Mouse (Mus musculus) midbrain, embryonic 12.5 days (tissue): Measurements from ENCODE around the gene Sart1. TPM values are rescaled to one million over a fixed set of nuclear protein-coding genes. Genes with fewer than 3 reads are reported as not detected.

Experiments
- ATAC-seq: fragments of 200-750 bp; cut with Nextera tagmentation; 2 replicates; pipeline ENCODE4 v1.8.0; 2017; ENCODE audit warnings: low read depth, moderate TSS enrichment, moderate library complexity; ENCODE audit not compliant: low FRiP score
- H3K27ac ChIP-seq: fragments of 300-500 bp; sonication (generic); replicated peaks from 2 replicates; pipeline ENCODE4 v1.5.1; 2016; ENCODE audit warnings: mild to moderate bottlenecking
- H3K27me3 ChIP-seq: fragments of 300-500 bp; sonication (generic); 2 replicates; pipeline ENCODE4 v1.6.1; 2016; ENCODE audit warnings: mild to moderate bottlenecking
- H3K36me3 ChIP-seq: fragments of 300-500 bp; sonication (generic); 2 replicates; pipeline ENCODE4 v1.6.1; 2016
- H3K4me1 ChIP-seq: fragments of 300-500 bp; sonication (generic); 2 replicates; pipeline ENCODE4 v1.6.1; 2016
- H3K4me2 ChIP-seq: fragments of 300-500 bp; sonication (generic); replicated peaks from 2 replicates; pipeline ENCODE4 v1.6.1; 2016; ENCODE audit warnings: mild to moderate bottlenecking, moderate library complexity
- H3K4me3 ChIP-seq: fragments of 300-500 bp; sonication (generic); 2 replicates; pipeline ENCODE4 v1.5.1; 2016; ENCODE audit warnings: mild to moderate bottlenecking
- H3K9ac ChIP-seq: fragments of 300-500 bp; sonication (generic); replicated peaks from 2 replicates; pipeline ENCODE4 v1.6.1; 2016; ENCODE audit warnings: mild to moderate bottlenecking, moderate library complexity
- H3K9me3 ChIP-seq: fragments of 300-500 bp; sonication (generic); 2 replicates; pipeline ENCODE4 v1.6.1; 2016; ENCODE audit warnings: mild to moderate bottlenecking
- WGBS: fragments of 180-500 bp; shearing (Covaris S2); methylation state at CpG from one replicate; pipeline ENCODE4 v1.1.7; 2016; 5-methylcytosine and 5-hydroxymethylcytosine counted together
- polyA plus RNA-seq: library from polyadenylated mRNA; unstranded; fragments of >200 nt; fragmentation: Nextera tagmentation; extraction: Ambion mirVana; gene quantifications from 2 replicates; pipeline ENCODE4 v1.2.1, GENCODE M21; 2016

The Sart1 gene
- polyA plus RNA-seq, 1 experiment from 2014 or later = 115 TPM

- peak; percentile 92 for ATAC-seq
- 1% methylated on average over 55 of the region's 87 CpGs for WGBS
Measured at GRCm38 (mm10) chr19:5424782-5425741, 36.6 kb upstream of the Sart1 start, which contains the start of the genes Drap1 and AI837181. Gene Drap1, minus strand, starts transcription at chr19:5424979. Gene AI837181, plus strand, starts transcription at chr19:5425144.

DNA sequence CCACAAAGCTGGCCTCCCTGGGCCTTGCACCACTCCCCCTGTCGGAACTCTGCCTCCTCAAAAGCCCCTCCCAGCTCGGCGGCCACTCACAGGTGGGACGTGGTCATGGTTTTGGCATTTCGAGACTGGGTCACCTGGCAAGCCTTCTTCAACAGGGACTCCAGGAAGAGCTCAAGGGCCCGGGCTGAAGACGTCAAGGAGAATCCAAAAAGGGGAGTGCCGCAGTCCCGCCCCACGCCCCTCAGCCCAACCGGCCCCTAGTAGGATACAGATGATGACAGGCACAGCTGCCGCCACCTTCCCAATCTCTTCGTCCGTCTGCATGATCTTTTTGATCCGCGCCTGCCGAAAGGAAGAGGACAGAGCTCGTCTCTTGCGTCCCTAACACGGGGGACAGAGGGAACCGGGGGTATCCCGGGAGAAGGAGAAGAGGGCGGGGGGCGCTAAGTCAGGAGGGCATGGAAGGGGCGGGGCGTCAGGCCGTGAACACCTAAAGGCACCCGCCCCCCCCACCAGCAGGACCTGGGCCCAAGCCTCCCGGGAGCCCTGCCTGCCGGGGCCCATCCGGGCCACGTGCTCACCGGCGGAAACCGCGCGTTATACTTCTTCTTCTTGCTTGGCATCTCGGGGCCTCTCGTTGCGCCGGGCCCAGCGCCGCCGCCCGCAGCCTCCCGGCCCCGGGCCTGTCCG, 35.7 kb upstream of the Sart1 start:
- peak overlapping the region; percentile 95 for H3K4me2 ChIP-seq
- no peaks in the 10 kb centered on the region for H3K9me3 ChIP-seq
- ATAC-seq = peak; percentile 14
- H3K36me3 ChIP-seq = peaks cover 53% of the 10 kb centered on the region
- peak overlapping the region; percentile 80 for H3K4me3 ChIP-seq
- peaks cover 32% of the 10 kb centered on the region for H3K4me1 ChIP-seq
- peak overlapping the region; percentile 86 for H3K9ac ChIP-seq
- under 1% methylated on average over 39 of the region's 48 CpGs for WGBS
- H3K27ac ChIP-seq = peak overlapping the region; percentile 90
- H3K27me3 ChIP-seq = no peaks in the 10 kb centered on the region

More at GRCm38 (mm10) chr19:5424782-5425741, 36.6 kb upstream of the Sart1 start, which contains the start of the genes Drap1 and AI837181:
- Histone ChIP-seq H3K4me2 (peak within 1 kb of the TSS; percentile 95), H3K4me1 (peaks cover 32% of the 10 kb centered on the region), H3K36me3 (peaks cover 44% of the 10 kb centered on the region), H3K9me3 (no peaks in the 10 kb centered on the region), H3K9ac (peak within 1 kb of the TSS; percentile 95), H3K27me3 (no peaks in the 10 kb centered on the region), H3K4me3 (peak within 1 kb of the TSS; percentile 80), H3K27ac (peak within 1 kb of the TSS; percentile 90)

GRCm38 (mm10) chr19:5423561-5423960, 35.1 kb upstream of the Sart1 start:
- H3K9me3 ChIP-seq = no peaks in the 10 kb centered on the region
- H3K4me1 ChIP-seq = peaks cover 32% of the 10 kb centered on the region
- peaks cover 55% of the 10 kb centered on the region for H3K36me3 ChIP-seq
- no peak overlapping the region for H3K27ac ChIP-seq
- ATAC-seq = no peak
- peak overlapping the region; percentile 80 for H3K4me3 ChIP-seq
- WGBS = 65% methylated on average over 12 of the region's 12 CpGs
- H3K9ac ChIP-seq = peak overlapping the region; percentile 86
- H3K4me2 ChIP-seq = peak overlapping the region; percentile 95
- no peaks in the 10 kb centered on the region for H3K27me3 ChIP-seq

- 65% methylated on average over 9 of the region's 9 CpGs for WGBS
- Histone ChIP-seq H3K4me2 (peak overlapping the region; percentile 95), H3K9me3 (no peaks in the 10 kb centered on the region), H3K9ac (peak overlapping the region; percentile 86; the same call in 1 of the 2 replicates), H3K36me3 (peaks cover 55% of the 10 kb centered on the region), H3K4me1 (peaks cover 32% of the 10 kb centered on the region), H3K27ac (no peak overlapping the region), H3K27me3 (no peaks in the 10 kb centered on the region), H3K4me3 (peak overlapping the region; percentile 80; the same call in 1 of the 2 replicates)
- ATAC-seq = no peak
Measured at GRCm38 (mm10) chr19:5422895-5423443, 34.5 kb upstream of the Sart1 start.

DNA sequence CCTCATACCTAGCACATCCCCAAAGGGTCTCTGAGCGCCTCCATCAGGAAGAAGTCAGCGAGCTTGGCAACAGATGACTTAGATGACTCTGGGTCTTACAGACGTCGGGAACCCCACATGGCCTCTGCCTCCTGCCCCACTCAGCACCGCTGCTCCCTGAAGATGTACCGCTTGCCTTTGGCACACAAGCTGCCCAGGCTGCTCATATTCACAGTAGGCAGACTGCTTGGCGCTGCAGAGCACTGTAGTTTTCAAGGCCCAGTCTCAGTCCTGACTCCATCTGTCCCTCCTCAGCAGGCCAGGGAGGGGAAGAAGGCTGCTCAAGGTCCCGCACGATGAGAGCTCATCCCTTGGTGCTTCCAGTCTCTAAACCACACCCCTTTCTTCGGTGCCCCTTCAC, 33.8 kb upstream of the Sart1 start:
- Histone ChIP-seq H3K9me3 (no peaks in the 10 kb centered on the region), H3K9ac (0 out of 2 replicates have a peak overlapping the region, but pooled peaks have one; percentile 86), H3K27ac (no peak overlapping the region), H3K4me3 (no peak overlapping the region), H3K36me3 (peaks cover 54% of the 10 kb centered on the region), H3K27me3 (no peaks in the 10 kb centered on the region), H3K4me1 (peaks cover 31% of the 10 kb centered on the region), H3K4me2 (no peak overlapping the region)
- WGBS = 87% methylated on average over 10 of the region's 10 CpGs
- ATAC-seq = no peak

DNA sequence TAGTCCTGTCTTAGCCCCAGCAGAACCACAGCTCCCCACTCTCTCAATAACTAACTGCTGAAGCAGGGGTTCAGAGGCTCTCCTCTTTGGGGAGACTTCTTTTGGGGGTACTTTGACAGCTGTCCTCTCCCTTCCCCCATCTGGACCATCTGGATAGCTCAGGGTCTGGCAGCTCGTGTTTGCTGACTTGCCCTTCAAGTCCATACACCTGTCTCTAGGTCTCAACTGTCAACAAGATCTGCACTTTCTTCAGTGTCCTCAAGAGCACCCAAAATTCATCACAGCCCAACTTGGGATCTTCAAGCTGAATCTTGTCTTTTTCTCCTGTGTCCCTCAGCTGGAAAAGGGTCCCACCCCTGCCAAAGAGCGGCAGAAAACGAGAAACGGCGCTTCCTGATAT, 33.3 kb upstream of the Sart1 start:
- 96% methylated on average over 5 of the region's 5 CpGs for WGBS
- H3K4me3 ChIP-seq = no peak overlapping the region
- ATAC-seq = no peak
- H3K27ac ChIP-seq = no peak overlapping the region
- H3K27me3 ChIP-seq = no peaks in the 10 kb centered on the region
- no peak overlapping the region for H3K4me2 ChIP-seq
- H3K9ac ChIP-seq = 0 out of 2 replicates have a peak overlapping the region, but pooled peaks have one; percentile 86
- H3K36me3 ChIP-seq = peaks cover 49% of the 10 kb centered on the region
- peaks cover 28% of the 10 kb centered on the region for H3K4me1 ChIP-seq
- no peaks in the 10 kb centered on the region for H3K9me3 ChIP-seq

DNA sequence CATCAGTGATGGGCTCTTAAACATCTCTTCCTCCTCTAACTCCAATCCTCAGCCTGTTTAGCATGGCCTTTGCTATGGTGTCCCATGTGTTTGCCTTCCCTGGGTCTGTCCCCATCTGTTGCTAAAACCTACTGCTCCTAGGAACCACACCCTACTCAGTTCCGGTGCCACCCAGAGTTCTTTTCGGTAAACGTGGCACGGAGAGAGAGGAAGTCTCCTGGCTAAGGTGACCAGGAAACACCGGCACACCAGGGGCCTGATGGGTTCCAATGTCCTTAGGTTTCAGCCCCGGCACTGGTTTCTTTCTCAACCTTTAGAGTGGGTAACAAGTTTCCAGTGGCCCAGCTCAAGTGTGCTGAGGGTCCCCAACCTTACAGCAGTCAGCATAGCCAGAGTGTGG, 32.1 kb upstream of the Sart1 start:
- H3K4me1 ChIP-seq = peaks cover 16% of the 10 kb centered on the region
- no peak overlapping the region for H3K4me2 ChIP-seq
- H3K4me3 ChIP-seq = no peak overlapping the region
- H3K9me3 ChIP-seq = no peaks in the 10 kb centered on the region
- ATAC-seq = no peak
- no peak overlapping the region; the same call in 1 of the 2 replicates for H3K9ac ChIP-seq
- no peak overlapping the region for H3K27ac ChIP-seq
- no peaks in the 10 kb centered on the region for H3K27me3 ChIP-seq
- H3K36me3 ChIP-seq = peaks cover 40% of the 10 kb centered on the region
- 94% methylated on average over 6 of the region's 6 CpGs for WGBS

- peaks cover 40% of the 10 kb centered on the region for H3K36me3 ChIP-seq
- no peak overlapping the region for H3K9ac ChIP-seq
- no peaks in the 10 kb centered on the region for H3K27me3 ChIP-seq
- no peaks in the 10 kb centered on the region for H3K9me3 ChIP-seq
- 93% methylated on average over 9 of the region's 9 CpGs for WGBS
- ATAC-seq = no peak
- no peak overlapping the region for H3K4me2 ChIP-seq
- no peak overlapping the region for H3K4me3 ChIP-seq
- H3K4me1 ChIP-seq = peaks cover 14% of the 10 kb centered on the region
- H3K27ac ChIP-seq = no peak overlapping the region
Measured at GRCm38 (mm10) chr19:5419630-5420029, 31.1 kb upstream of the Sart1 start.

- Histone ChIP-seq H3K36me3 (peaks cover 40% of the 10 kb centered on the region), H3K27ac (no peak overlapping the region), H3K4me2 (no peak overlapping the region), H3K9me3 (no peaks in the 10 kb centered on the region), H3K9ac (no peak overlapping the region), H3K4me3 (no peak overlapping the region), H3K27me3 (no peaks in the 10 kb centered on the region), H3K4me1 (peaks cover 11% of the 10 kb centered on the region)
- 94% methylated on average over 8 of the region's 8 CpGs for WGBS
- ATAC-seq = no peak
Measured at GRCm38 (mm10) chr19:5418750-5419466, 30.4 kb upstream of the Sart1 start.

DNA sequence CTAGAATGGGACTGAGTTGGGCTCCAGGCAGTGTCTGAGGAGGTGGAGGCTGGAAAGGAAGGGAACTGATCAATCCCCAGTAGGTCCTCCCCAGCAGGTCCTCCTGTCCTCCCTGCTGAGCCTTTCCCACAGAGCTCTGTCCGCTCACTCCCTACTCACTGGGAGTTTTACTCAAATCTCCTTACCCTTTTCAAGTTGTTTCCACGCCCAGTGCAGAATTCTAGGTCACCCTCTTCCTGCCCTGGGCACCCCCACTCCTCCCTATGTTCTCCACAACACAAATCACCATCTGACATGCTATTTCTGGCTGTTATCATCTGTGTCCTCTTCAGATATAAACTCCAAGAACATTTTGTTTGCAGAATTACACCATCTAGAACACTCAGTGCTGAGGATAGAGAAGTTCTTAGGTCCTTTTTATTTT, 26.0 kb upstream of the Sart1 start:
- H3K4me3 ChIP-seq = no peak overlapping the region
- no peak overlapping the region for H3K27ac ChIP-seq
- H3K9me3 ChIP-seq = no peaks in the 10 kb centered on the region
- H3K4me2 ChIP-seq = no peak overlapping the region
- no peak overlapping the region for H3K9ac ChIP-seq
- WGBS = 67% methylated on average over 2 of the region's 2 CpGs
- peaks cover 5% of the 10 kb centered on the region; the same call in 1 of the 2 replicates for H3K36me3 ChIP-seq
- H3K27me3 ChIP-seq = no peaks in the 10 kb centered on the region
- no peak for ATAC-seq
- H3K4me1 ChIP-seq = no peaks in the 10 kb centered on the region

GRCm38 (mm10) chr19:5413840-5414239, 25.3 kb upstream of the Sart1 start:
- no peak overlapping the region for H3K27ac ChIP-seq
- no peak overlapping the region for H3K4me3 ChIP-seq
- 68% methylated on average over 4 of the region's 4 CpGs for WGBS
- no peaks in the 10 kb centered on the region for H3K9me3 ChIP-seq
- no peak overlapping the region for H3K9ac ChIP-seq
- no peak for ATAC-seq
- no peaks in the 10 kb centered on the region for H3K27me3 ChIP-seq
- H3K4me2 ChIP-seq = no peak overlapping the region
- H3K4me1 ChIP-seq = no peaks in the 10 kb centered on the region
- H3K36me3 ChIP-seq = no peaks in the 10 kb centered on the region
